Mouse (Mus musculus): ENCODE measurements at regions not wholly inside any gene's neighbourhood (a gene's known extent, or its start where the extent isn't known, plus 50 kb on each side); places are given as distances from the start of the nearest gene placed in this dataset.

DNA sequence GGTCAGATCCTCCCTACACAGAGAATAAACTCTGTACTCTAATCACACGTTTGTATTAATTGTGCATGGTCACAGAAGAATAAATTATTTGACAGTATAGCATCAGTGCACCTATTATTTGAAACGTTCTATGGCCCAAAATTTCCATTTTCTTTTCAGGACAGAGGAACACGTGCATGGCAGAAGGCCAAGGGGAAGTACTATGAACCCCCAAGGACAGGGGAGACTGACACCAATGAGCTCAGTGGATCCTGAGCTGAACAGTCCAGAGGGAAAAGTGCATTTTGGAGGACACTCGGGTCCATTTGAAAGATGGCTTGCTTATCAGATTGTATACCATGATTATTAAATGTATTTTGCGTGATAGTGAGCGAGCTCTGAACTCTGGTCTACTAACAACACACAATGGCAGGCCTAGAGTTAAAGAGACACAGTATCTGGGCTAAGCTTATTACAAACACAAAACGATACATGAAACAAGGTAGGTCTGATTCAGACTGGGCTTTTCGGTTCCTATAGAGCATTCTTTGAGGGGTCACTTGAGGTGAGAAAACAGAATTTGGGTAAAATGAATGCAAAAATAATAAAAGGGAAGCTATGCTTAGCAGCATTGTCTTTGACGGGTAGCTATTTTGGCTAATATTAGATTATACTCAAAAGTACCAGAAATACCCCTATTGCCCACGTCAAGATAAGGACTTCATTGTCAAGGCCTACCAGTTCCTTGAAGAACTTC, 1431.7 kb downstream of the Slc22a22 start:
- DNase-seq (ENCODE audit: low spot score) = no peak

GRCm38 (mm10) chr15:56043282-56043681, 1434.1 kb downstream of the Slc22a22 start:
- DNase-seq (ENCODE audit: low spot score) = no peak

- DNase-seq (ENCODE audit: low spot score) = no peak
Observed at GRCm38 (mm10) chr15:56042449-56042848, 1435.0 kb downstream of the Slc22a22 start.

- DNase-seq (ENCODE audit: low spot score) = no peak
Observed at GRCm38 (mm10) chr15:56030007-56030406, 1447.4 kb downstream of the Slc22a22 start.

- no peak for DNase-seq (ENCODE audit: low spot score)
Observed at GRCm38 (mm10) chr15:56027197-56027818, 1450.1 kb downstream of the Slc22a22 start.

- DNase-seq (ENCODE audit: low spot score) = no peak
Observed at GRCm38 (mm10) chr15:56024705-56025104, 1452.7 kb downstream of the Slc22a22 start.

DNA sequence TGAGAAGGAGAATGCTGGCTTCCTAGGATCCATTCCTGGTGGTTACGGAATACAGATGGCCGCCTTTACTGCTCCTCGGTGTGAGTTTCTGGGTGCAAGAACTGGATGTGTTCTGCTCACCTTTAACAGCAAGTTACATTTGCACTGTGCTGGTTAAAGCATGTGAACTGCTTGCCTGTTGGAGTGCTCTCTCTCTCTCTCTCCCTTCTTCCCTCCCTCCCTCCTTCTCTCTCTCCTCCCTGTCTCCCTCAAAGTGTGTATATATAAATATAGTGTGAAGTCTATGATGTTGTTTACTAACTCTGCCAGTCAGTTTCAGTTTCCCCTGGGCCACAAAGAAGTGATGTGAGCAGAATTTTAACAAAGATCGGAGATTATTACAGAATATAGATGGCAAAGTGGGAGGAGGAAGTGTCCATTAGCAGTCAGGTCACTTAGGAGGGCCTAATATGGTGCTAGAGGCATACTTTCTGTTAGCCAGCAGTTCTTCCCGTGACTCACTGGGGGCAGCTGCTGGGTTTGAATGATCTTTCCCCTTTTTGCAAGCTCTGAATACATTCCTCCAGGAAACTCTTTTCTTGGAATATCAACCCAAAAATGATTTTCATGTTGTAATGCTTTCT, 1453.5 kb downstream of the Slc22a22 start:
- DNase-seq (ENCODE audit: low spot score) = no peak

DNA sequence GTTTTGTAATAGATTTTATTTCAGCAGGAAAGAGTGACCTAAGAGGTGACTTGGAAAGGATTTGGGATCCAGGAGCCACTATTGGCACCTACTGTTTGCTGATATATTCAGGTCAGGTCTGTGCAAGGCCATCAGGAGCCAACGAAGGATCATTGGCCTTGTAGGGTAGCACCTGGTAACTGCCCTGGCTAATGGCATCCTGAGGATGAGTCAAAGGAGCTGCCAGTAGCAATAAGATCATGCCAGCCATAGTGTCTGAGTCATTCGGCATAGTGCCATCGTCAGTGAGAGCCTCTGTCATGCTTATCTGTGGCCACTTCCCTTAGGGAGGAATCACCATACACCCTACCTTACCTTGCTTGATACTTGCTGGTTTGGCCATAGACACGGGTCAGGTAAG, 1455.1 kb downstream of the Slc22a22 start:
- no peak for DNase-seq (ENCODE audit: low spot score)

GRCm38 (mm10) chr15:56018141-56018540, 1459.3 kb downstream of the Slc22a22 start:
- no peak for DNase-seq (ENCODE audit: low spot score)

- no peak for DNase-seq (ENCODE audit: low spot score)
Observed at GRCm38 (mm10) chr15:56017561-56017960, 1459.9 kb downstream of the Slc22a22 start.

GRCm38 (mm10) chr15:56016070-56016469, 1461.4 kb downstream of the Slc22a22 start:
- no peak for DNase-seq (ENCODE audit: low spot score)

DNA sequence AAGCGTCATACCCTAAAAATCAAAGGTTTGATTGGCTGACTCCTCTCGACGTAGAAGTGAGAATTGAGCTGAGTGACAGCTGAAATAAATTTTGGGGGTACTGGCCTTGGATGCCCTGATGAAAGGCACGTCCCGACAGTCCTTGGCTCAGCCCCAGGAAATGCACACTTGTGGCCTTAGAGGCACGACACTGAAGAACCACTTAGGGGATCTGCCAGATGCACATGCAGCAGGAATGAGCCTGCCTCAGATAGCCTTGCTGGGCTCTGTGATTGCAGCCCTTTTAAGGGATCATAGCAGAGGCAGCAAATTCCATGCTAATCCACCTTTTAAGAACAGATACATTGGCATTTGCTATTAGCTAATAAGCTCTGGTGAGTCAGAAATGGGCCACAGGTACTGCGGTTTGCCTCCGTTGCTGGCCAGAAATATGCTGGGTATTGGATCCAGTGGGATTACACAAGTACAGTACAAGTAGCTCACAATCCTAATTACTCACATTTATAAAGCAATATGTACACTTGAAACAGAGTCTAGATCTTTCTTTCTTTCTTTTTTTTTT, 1463.3 kb downstream of the Slc22a22 start:
- no peak for DNase-seq (ENCODE audit: low spot score)

DNA sequence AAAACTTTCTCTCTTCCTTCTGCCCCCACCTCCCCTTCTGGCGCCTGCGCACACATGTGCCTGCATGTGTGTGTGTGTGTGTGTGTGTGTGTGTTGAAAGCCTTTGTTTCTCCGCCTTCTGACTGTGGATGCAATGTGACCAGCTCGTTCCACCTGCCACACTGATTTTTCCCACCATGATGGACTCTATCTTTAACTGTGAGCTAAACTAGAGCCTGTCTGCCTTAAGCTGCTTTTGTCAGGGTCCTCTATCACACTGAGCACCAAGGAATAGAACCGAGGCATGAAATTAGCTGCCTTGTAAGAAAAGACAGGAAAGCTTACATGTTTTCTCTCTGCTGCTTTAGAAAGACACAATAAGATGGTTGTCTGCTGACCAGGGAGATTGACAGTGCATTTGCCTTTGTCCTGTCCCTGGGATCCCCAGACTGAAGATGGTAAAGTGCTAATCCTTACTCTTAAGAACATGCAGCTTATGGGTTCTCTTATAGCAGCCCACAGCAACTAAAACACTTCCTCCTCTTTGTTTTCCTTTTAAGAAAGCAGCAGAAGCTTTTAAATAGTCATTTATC, 1468.7 kb downstream of the Slc22a22 start:
- DNase-seq (ENCODE audit: low spot score) = no peak

- DNase-seq (ENCODE audit: low spot score) = no peak
Observed at GRCm38 (mm10) chr15:56007376-56007775, 1470.0 kb downstream of the Slc22a22 start.

GRCm38 (mm10) chr15:56005361-56005760, 1472.1 kb downstream of the Slc22a22 start:
- no peak for DNase-seq (ENCODE audit: low spot score)

- DNase-seq (ENCODE audit: low spot score) = no peak
Observed at GRCm38 (mm10) chr15:56003921-56004320, 1473.5 kb downstream of the Slc22a22 start.

DNA sequence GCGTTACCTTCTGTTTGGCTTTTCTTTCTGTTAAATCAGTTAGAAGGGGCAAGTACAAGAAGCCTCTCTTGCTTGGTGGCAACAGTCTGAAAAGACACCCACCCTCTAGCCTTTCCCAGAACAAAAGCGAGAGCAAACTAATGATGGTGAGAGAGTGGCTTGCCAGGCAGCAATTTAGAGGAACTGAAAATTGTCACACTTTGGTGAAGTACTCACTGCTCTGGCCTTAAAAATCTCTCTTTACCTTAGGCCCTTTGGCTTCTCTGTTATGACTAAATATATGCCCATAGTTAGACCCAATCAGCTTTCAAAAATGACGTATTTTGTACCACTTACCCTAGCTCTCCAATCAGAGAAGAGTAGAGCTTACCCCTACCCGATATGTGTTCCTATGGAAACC, 1477.8 kb downstream of the Slc22a22 start:
- DNase-seq (ENCODE audit: low spot score) = no peak

DNA sequence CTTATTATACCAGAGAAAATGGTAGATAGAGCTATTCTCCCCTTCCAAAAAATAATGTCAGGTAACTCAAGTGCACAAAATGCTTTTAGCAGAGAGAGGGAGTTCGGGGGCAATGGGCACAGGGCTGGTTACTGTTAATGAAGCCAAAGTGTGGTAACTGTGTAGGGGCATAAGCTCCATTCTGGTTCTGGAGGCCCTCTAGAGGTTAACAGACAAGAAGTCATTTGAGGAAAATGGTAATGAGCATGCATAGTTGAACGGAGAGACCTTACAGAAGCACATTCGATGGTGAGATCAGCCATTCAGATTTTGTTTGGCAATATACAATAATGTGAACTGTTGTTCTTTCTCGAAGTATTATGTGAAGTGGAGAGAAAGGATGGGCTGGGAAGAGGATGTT, 1479.4 kb downstream of the Slc22a22 start:
- no peak for DNase-seq (ENCODE audit: low spot score)

- DNase-seq (ENCODE audit: low spot score) = no peak
Observed at GRCm38 (mm10) chr15:55994680-55995079, 1482.7 kb downstream of the Slc22a22 start.

- no peak for DNase-seq (ENCODE audit: low spot score)
Observed at GRCm38 (mm10) chr15:55975843-55976242, 1501.6 kb downstream of the Slc22a22 start.

- no peak for DNase-seq (ENCODE audit: low spot score)
Observed at GRCm38 (mm10) chr15:55966780-55967179, 1510.6 kb downstream of the Slc22a22 start.

DNA sequence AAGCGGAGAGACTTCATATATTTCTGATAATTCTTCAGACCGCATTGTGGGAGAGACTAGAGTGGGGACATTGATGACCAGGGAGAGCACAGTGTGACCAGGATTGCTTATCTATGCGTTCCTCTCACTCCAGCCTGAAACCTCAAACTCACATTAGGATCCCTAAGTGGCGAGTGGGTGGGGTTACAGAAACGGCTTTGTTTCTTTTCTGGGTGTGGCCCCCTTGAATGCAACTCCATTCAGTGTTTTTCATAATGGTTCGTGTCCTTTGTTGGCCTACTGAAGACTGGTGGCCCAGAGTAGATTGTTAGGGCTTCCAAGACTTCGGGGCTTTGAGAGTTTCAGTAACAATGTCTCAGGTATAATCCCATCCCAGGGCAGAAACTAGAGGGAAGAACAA, 1512.1 kb downstream of the Slc22a22 start:
- DNase-seq (ENCODE audit: low spot score) = no peak

All from thymus, postnatal 0 days (tissue).